Mouse (Mus musculus) Patski (cell line): Measurements from ENCODE around the gene Ncor2. TPM values are rescaled to one million over a fixed set of nuclear protein-coding genes. Genes with fewer than 3 reads are reported as not detected.

ENCODE experiments used
- ATAC-seq: fragments of 100-300 bp; one replicate; pipeline ENCODE4 v1.8.0; 2021
- CTCF ChIA-PET: fragments of 350-600 bp; sonication (Branson Sonifier 250); formaldehyde crosslinking; loops from one replicate; lab custom pipeline; 2022; ENCODE audit warnings: inconsistent platforms; lab: Charles Lee
- POLR2A ChIA-PET: fragments of 350-600 bp; sonication (Branson Sonifier 250); formaldehyde crosslinking; loops from one replicate; lab custom pipeline; 2022; ENCODE audit warnings: antibody characterized with exemption, inconsistent platforms; lab: Charles Lee
- DNase-seq: peaks from one replicate; pipeline ENCODE4 v3.0.0-alpha.2; 2011; ENCODE audit warnings: low read depth, low spot score
- H3K27me3 ChIP-seq: fragments of 371-371 bp; one replicate; pipeline ENCODE4 v1.5.1; 2021
- CTCF ChIP-seq: fragments of 100-300 bp; IDR thresholded peaks from one replicate; pipeline ENCODE4 v1.5.1; 2021
- in situ Hi-C: fragments of 300-500 bp; cut with MboI; formaldehyde crosslinking; loops from 3 replicates; pipeline ENCODE4 v1.11.1; 2018; ENCODE audit warnings: low pct_unique_long_range_greater_than_20kb, mixed read lengths
- polyA plus RNA-seq: library from polyadenylated mRNA; unstranded; gene quantifications from one replicate; pipeline ENCODE4 v1.2.3, GENCODE M21; 2021

The Ncor2 gene
- polyA plus RNA-seq, 1 experiment from 2014 or later: 98.6 TPM

DNA sequence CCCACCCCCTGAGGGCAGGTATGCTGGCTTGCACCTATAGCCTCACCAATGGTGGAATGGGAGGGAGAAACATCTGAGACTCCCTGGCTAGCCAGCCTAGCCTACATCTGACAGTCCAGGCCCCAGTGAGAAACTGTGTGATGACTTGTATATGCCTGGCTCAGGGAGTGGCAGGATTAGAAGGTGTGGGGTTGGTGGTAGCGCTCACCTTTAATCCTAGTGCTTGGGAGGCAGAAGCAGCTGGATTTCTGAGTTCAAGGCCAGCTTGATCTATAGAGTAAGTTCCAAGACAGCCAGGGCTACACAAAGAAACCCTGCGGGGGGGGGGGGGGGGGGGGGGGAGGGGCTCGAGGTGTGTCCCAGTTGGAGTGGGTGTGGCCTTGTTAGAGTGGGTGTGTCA, 16.6 kb downstream of the Ncor2 start:
- in situ Hi-C loops: no loop called here
- DNase-seq (no peak), ATAC-seq (no peak)
- CTCF ChIA-PET: interaction anchor here (1.0 kb wide), 1 partner anchor 12 kb away, joined by 3 read pairs; no protein-coding TSS in a partner anchor
- POLR2A ChIA-PET: no interaction called here
- no peaks in the 10 kb centered on the region for H3K27me3 ChIP-seq
- no peak for TF ChIP-seq CTCF

DNA sequence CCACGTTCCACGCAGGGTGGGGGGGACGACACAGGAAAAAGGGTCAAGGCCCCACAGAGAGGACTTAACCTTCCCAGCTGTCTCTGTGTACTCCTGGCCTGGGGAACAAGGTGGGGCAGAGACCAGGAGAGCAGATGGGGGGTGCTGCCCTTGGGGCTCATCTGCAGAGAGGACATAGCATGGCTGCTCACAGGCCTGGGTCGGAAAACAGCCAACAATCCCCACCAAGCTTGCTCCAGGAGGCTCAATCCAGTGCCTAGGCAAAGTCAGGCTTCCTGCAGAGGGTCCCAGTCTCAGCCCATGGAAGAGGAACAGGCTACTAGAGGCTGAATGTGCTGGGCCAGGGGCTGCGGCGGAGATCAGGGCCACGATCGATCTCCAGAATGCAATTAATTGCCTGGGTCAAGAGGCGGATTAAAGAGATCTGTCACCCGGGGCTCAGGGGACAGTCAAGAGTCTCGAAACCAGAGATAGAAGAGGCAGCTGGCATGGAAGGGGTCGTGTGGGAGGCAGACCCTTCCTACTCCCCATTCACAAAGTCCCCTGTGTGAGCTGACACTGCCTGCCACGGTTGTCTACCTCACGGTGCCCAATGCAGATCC, 19.1 kb downstream of the Ncor2 start:
- CTCF ChIA-PET: interaction anchor here (3.3 kb wide), 1 partner anchor 16 kb away, joined by 10 read pairs; no protein-coding TSS in a partner anchor
- POLR2A ChIA-PET: interaction anchor here (1.4 kb wide), 1 partner anchor 44 kb away, joined by 3 read pairs; no protein-coding TSS in a partner anchor
- ATAC-seq (no peak), DNase-seq (no peak)
- H3K27me3 ChIP-seq: no peaks in the 10 kb centered on the region
- TF ChIP-seq CTCF: no peak
- in situ Hi-C loops: no loop called here

DNA sequence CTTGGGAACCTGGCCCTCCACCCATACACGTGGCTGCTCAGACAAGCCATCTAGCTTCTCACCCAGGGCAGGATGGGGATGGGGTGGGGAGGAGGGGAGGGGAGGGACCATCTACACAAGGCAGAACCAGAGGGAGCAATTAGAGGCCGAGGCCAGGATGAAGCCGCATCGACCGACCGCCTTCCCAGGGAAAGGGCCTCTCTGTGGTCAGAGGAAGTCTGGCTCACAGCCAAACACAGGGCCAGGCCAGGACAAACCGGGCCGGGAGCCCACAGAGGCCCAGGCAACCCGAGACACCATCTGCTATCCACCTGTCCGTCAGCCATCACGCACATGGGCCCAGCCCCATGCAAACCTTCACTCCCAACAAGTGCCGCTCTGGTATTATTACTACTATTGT, 19.7 kb downstream of the Ncor2 start:
- ATAC-seq: peak; percentile 42
- CTCF ChIA-PET: interaction anchor here (3.3 kb wide), 1 partner anchor 16 kb away, joined by 10 read pairs; no protein-coding TSS in a partner anchor
- in situ Hi-C loops: no loop called here

DNA sequence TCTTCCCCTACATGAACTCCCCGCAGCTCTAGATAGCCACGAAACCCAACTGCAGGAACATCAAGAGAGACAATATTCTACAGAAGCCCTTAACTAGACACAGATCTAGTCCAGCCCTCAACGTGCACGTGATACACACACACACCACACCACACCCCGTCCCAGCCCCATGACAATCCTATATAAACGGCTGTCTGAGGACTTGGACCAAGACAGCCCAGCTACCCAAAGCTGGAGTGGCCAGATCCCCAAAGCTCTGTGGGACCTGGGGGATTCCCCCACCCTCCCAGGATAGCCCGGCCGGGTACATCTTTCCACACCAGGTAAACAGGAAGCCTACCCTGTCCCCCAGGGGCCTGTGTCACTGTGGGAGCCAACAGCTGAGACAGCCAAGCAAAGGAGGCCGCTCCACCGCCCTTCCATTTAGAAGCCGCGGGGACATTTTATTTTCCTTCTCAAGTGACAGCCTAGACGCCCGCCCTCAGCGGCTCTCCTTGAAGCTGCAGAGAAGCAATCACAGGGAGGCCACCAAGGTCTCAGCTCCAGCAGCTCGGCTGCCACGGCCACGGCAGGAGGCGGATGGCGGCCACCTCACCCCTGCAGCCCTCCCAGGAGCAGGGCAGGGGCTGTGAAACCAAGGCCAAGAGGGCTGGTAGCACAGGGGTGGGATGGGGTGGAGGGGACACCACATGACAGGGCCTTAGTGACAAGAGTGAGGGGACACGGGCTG, 20.6 kb downstream of the Ncor2 start:
- in situ Hi-C loops: no loop called here
- no peak for DNase-seq
- no peaks in the 10 kb centered on the region for H3K27me3 ChIP-seq
- POLR2A ChIA-PET: interaction anchor here (0.8 to 1.2 kb wide), 3 partner anchors 14 to 23 kb away, joined by 3 read pairs; no protein-coding TSS in a partner anchor
- no peak for ATAC-seq
- CTCF ChIA-PET: interaction anchor here (1.0 to 3.3 kb wide), 3 partner anchors 15 to 19 kb away, joined by 3 to 10 read pairs (median 3); no protein-coding TSS in a partner anchor
- TF ChIP-seq CTCF: no peak

More for the DNA sequence above, 19.7 kb downstream of the Ncor2 start:
- no peaks in the 10 kb centered on the region for H3K27me3 ChIP-seq
- no peak for DNase-seq
- no peak for TF ChIP-seq CTCF
- POLR2A ChIA-PET: interaction anchor here (0.8 to 1.4 kb wide), 2 partner anchors 24 to 44 kb away, joined by 3 read pairs; no protein-coding TSS in a partner anchor

DNA sequence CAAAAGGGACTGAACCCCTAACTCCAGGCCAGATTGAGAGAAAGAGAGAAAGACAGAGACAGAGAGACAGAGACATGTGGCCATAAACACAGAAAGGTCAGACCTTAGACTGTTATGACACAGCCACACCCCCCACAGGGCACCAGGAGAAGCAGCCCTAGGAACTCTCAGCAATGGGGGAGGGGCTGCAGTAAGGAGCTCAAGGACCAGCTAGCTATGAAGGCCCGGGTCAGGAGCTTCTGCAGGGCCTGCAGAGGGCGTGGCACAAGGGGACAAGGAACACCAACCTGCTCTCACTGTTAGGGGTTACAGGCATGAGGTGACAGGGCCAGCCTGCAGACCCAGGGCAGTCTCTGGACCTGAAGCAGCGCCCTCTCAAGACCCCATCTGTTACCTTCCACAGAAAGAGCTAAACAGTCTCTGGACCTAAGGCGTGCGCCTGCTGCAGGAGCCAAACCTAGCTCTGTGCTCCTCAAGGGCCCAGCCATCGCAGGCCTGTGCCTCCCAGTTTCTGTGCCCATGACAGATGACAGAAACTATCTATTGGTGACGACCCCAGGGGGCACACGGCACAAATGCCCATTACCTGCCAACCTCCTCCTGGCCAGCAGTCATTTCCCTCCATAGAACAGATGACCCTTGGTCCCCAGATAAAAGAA, 21.5 kb downstream of the Ncor2 start:
- ATAC-seq (no peak), DNase-seq (no peak)
- H3K27me3 ChIP-seq: no peaks in the 10 kb centered on the region
- CTCF ChIA-PET: interaction anchor here (1.0 to 3.3 kb wide), 3 partner anchors 16 to 18 kb away, joined by 3 to 10 read pairs (median 3); no protein-coding TSS in a partner anchor
- POLR2A ChIA-PET: interaction anchor here (0.8 to 1.2 kb wide), 3 partner anchors 9 to 21 kb away, joined by 3 read pairs; no protein-coding TSS in a partner anchor
- in situ Hi-C loops: no loop called here
- no peak for TF ChIP-seq CTCF

DNA sequence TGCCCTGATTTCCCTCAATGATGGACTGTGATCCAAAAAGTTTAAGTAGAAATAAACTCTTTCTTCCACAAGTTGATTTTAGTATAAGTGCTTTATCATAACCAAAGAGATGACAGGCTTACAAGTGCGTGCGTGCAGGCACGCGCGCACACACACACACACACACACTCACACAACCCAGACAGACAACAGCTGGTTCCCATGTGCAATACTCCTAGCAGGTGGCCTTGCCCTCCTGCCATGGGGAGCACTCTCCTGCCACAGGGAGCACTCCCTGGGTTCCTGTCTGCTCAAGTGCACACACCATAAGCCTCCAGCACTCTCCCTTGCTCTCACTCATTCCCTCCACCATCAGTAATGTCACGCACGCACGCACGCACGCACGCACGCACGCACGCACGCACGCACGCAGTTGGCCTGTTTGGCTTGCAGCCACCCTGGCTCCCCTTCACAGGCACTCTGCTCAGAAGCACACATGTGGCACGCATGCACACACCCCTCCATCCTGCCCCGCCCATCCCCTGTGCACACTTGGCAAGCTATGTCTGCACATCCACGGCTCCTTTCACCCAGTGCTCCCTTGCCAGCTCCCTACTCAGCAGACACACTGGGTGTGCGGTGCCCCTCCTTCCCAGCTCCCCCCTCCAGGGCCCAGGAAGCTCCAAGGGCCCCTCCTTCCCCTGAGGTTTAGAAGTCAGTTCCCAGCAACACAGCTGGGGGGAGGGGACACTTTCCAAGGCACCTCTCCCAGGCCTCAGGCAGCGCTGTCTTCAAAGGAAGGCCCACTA, 22.4 kb downstream of the Ncor2 start:
- no peak for TF ChIP-seq CTCF
- in situ Hi-C loops: no loop called here
- ATAC-seq: no peak
- DNase-seq: no peak
- ChIA-PET CTCF (interaction anchor here (1.1 to 3.9 kb wide), 3 partner anchors 15 to 19 kb away, joined by 3 to 14 read pairs (median 10); no protein-coding TSS in a partner anchor), POLR2A (interaction anchor here (0.8 to 1.2 kb wide), 2 partner anchors 8 to 20 kb away, joined by 3 read pairs; no protein-coding TSS in a partner anchor)
- no peaks in the 10 kb centered on the region for H3K27me3 ChIP-seq

DNA sequence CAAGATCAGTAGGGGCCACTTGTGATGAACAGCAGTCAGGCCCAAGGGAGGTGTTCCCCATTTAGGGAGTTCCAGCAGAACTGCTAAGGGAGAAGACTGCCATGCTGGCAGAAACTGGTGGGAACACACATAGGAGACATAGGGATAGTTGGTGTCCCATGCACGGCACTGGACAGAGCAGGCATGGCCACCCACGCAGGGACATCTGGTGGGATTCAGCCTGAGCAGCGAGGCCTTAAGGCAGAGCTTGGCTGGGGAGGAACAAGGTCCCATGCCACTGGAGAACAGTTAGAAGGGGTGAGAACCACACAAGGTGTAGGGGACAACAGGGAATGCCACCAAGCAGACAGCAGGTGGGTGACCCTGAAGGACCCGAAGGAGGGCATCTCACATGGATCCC, 23.6 kb downstream of the Ncor2 start:
- no peak for TF ChIP-seq CTCF
- in situ Hi-C loops: no loop called here
- ChIA-PET CTCF (interaction anchor here (1.1 to 3.9 kb wide), 2 partner anchors 13 to 20 kb away, joined by 3 to 14 read pairs; no protein-coding TSS in a partner anchor), POLR2A (interaction anchor here (0.6 to 1.0 kb wide), 3 partner anchors 10 to 82 kb away, joined by 3 read pairs; no protein-coding TSS in a partner anchor)
- ATAC-seq: no peak
- no peak for DNase-seq
- no peaks in the 10 kb centered on the region for H3K27me3 ChIP-seq

DNA sequence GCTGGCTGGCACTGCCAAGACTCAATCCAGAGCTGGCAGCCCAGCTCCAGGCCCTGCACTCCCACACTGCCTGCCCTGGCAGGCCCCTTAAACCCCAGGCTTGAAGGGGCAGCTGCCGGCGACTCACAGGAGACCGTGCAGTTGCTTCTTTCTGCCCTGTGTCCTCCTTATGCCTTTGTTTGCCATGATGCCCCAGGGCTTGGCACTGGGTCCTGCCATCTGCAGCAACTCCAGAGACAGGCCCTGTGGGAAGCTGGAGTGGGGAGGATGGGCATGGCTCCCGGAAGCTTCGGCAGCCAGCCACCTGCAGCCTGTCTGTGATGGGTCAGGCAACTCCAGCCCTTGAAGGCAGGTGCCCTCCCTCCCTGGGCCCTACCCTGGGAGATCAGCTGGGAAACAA, 24.0 kb downstream of the Ncor2 start:
- ChIA-PET CTCF (interaction anchor here (3.9 kb wide), 1 partner anchor 13 kb away, joined by 14 read pairs; no protein-coding TSS in a partner anchor), POLR2A (interaction anchor here (0.6 to 1.0 kb wide), 3 partner anchors 9 to 82 kb away, joined by 3 read pairs; no protein-coding TSS in a partner anchor)
- H3K27me3 ChIP-seq: no peaks in the 10 kb centered on the region
- no peak for TF ChIP-seq CTCF
- ATAC-seq: peak; percentile 13
- no peak for DNase-seq
- in situ Hi-C loops: no loop called here

DNA sequence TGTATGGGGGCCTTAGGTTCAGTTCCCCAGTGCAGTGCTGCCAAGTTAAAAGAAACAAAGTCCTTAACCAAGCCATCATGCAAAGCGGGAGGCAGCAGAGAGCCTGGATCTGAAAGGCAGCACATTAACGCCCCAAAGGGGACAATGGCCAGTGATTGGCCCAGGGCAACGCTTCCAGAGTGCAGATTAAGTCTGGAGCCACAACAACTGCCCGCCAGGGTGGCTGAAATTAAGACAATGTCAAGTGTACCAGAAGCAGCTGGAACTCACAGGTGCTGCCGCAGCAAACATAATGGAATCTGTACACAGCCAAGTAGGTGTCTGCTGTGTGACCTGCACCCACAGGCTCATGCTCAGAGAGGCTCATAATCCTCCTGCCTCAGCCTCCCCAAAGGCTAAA, 24.8 kb downstream of the Ncor2 start:
- in situ Hi-C loops: no loop called here
- TF ChIP-seq CTCF: no peak
- DNase-seq (no peak), ATAC-seq (no peak)
- H3K27me3 ChIP-seq: no peaks in the 10 kb centered on the region
- ChIA-PET POLR2A (interaction anchor here (0.7 kb wide), 1 partner anchor 34 kb away, joined by 4 read pairs; no protein-coding TSS in a partner anchor), CTCF (interaction anchor here (3.9 kb wide), 1 partner anchor 12 kb away, joined by 14 read pairs; no protein-coding TSS in a partner anchor)
